Mouse (Mus musculus) lung, embryonic 16.5 days (tissue): ENCODE results near the gene Dnmbp. TPM values are rescaled to one million over a fixed set of nuclear protein-coding genes. Genes with fewer than 3 reads are reported as not detected.

Source experiments
- ATAC-seq: fragments of 200-750 bp; cut with Nextera tagmentation; 2 replicates; pipeline ENCODE4 v1.8.0; 2017; ENCODE audit warnings: low read depth, mild to moderate bottlenecking, moderate library complexity
- H3K27ac ChIP-seq: fragments of 300-500 bp; sonication (generic); 2 replicates; pipeline ENCODE4 v1.5.1; 2014; ENCODE audit warnings: mild to moderate bottlenecking, control low read depth, low read length
- H3K27me3 ChIP-seq: fragments of 300-500 bp; sonication (generic); 2 replicates; pipeline ENCODE4 v1.6.1; 2014; ENCODE audit warnings: low read depth, low read length, mixed read lengths; ENCODE audit not compliant: control insufficient read depth, insufficient read depth
- H3K36me3 ChIP-seq: fragments of 300-500 bp; sonication (generic); 2 replicates; pipeline ENCODE4 v1.6.1; 2014; ENCODE audit warnings: low read length; ENCODE audit not compliant: control insufficient read depth, insufficient read depth
- H3K4me1 ChIP-seq: fragments of 300-500 bp; sonication (generic); replicated peaks from 2 replicates; pipeline ENCODE4 v1.6.1; 2014; ENCODE audit warnings: low read length, mixed read lengths; ENCODE audit not compliant: control insufficient read depth, insufficient read depth
- H3K4me2 ChIP-seq: fragments of 300-500 bp; sonication (generic); 2 replicates; pipeline ENCODE4 v1.6.1; 2014; ENCODE audit warnings: low read depth, low read length, control low read depth
- H3K4me3 ChIP-seq: fragments of 300-500 bp; sonication (generic); 2 replicates; pipeline ENCODE4 v1.5.1; 2014; ENCODE audit warnings: mild to moderate bottlenecking, low read length, control low read depth
- H3K9ac ChIP-seq: fragments of 300-500 bp; sonication (generic); 2 replicates; pipeline ENCODE4 v1.6.1; 2014; ENCODE audit warnings: low read length, control low read depth
- H3K9me3 ChIP-seq: fragments of 300-500 bp; sonication (generic); 2 replicates; pipeline ENCODE4 v1.6.1; 2016; ENCODE audit warnings: low read length; ENCODE audit not compliant: control insufficient read depth
- WGBS: fragments of 180-500 bp; shearing (Covaris S2); extraction: QIAGEN DNeasy Blood & Tissue Kit; methylation state at CpG from one replicate; pipeline ENCODE4 v1.1.7; 2014; 5-methylcytosine and 5-hydroxymethylcytosine counted together
- polyA plus RNA-seq: library from polyadenylated mRNA; unstranded; fragments of >200 nt; fragmentation: Nextera tagmentation; extraction: Ambion mirVana; gene quantifications from 2 replicates; pipeline ENCODE4 v1.2.1, GENCODE M21; 2015

The Dnmbp gene
- polyA plus RNA-seq, 1 experiment from 2014 or later = 22.1 TPM

DNA sequence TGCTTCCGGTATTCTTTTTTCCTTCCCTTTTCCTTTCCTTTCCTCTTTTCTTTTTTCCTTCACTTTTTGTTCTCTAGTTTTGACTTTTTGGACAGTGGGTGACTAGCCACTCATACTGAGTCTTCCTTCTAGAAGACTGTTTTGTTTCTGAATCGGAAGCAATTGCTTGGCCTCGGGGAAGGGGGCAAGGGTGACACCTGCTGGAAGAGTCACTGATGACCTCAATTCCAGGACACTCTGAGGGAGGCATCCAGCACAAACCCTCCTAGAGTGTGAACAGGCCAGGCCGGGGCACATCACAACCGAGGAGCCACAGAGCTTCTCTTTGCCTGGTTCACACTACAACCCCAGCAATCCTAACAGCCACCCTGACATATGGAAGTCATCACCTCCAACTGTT lies 34.0 kb downstream of the Dnmbp start:
- no peak overlapping the region for H3K4me2 ChIP-seq
- ATAC-seq = peak; percentile 45; the same call in 1 of the 2 replicates
- no peak overlapping the region for H3K9ac ChIP-seq
- H3K27ac ChIP-seq = no peak overlapping the region
- H3K4me3 ChIP-seq = no peak overlapping the region
- H3K9me3 ChIP-seq = no peaks in the 10 kb centered on the region; the same call in 1 of the 2 replicates
- H3K4me1 ChIP-seq = 0 out of 2 replicates have a peak, but pooled peaks cover 3% of the 10 kb centered on the region
- H3K36me3 ChIP-seq = peaks cover 23% of the 10 kb centered on the region
- no peaks in the 10 kb centered on the region for H3K27me3 ChIP-seq
- WGBS = 41% methylated on average over 5 of the region's 5 CpGs

DNA sequence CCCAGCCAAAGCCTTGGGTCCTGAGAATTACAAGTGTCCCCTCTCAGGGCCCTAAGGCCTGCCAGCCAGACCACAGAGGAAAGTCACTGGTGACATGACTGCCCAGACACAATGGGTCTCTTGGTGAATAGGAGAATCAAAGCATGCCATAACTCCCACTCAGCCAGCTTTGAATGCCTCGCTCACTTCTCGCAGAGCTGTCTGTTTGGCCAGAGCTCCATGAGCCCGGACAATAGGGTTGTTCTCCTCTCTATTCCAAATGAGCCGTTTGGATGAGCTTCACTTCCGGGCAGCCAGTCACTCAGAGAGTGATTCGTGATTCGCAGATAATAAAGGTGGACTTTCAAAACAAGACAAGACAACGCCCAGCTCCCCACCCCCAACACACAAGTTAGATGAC lies 34.9 kb downstream of the Dnmbp start:
- WGBS = 66% methylated on average over 8 of the region's 8 CpGs
- Histone ChIP-seq H3K27me3 (no peaks in the 10 kb centered on the region), H3K36me3 (peaks cover 28% of the 10 kb centered on the region), H3K9ac (no peak overlapping the region), H3K4me3 (no peak overlapping the region), H3K9me3 (no peaks in the 10 kb centered on the region; the same call in 1 of the 2 replicates), H3K4me1 (0 out of 2 replicates have a peak, but pooled peaks cover 3% of the 10 kb centered on the region), H3K27ac (no peak overlapping the region), H3K4me2 (no peak overlapping the region)
- ATAC-seq = no peak

DNA sequence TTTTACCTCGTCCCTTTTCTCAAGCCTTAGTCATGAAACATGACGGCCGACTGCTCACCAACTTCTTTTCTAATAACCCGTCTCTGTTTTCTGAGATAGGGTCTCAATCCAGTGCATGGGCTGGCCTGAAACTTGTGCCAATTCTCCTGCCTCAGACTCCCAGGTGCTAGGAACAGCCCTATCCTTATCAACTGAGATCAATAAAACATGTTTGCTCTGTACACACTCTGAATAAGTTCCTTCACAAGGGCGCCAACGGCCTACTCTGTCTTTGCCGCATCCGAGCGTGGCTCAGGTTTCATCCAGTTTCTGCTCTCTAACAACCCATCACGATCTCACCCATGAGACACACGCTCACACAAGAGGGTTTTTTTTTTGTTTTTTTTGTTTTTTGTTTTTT lies 35.7 kb downstream of the Dnmbp start:
- ATAC-seq = peak; percentile 12; the same call in 1 of the 2 replicates
- peaks cover 35% of the 10 kb centered on the region for H3K36me3 ChIP-seq
- no peak overlapping the region for H3K4me3 ChIP-seq
- no peak overlapping the region for H3K27ac ChIP-seq
- H3K27me3 ChIP-seq = no peaks in the 10 kb centered on the region
- H3K4me2 ChIP-seq = no peak overlapping the region
- 57% methylated on average over 11 of the region's 11 CpGs for WGBS
- H3K4me1 ChIP-seq = 0 out of 2 replicates have a peak, but pooled peaks cover 3% of the 10 kb centered on the region
- no peak overlapping the region for H3K9ac ChIP-seq
- peaks cover 3% of the 10 kb centered on the region for H3K9me3 ChIP-seq

DNA sequence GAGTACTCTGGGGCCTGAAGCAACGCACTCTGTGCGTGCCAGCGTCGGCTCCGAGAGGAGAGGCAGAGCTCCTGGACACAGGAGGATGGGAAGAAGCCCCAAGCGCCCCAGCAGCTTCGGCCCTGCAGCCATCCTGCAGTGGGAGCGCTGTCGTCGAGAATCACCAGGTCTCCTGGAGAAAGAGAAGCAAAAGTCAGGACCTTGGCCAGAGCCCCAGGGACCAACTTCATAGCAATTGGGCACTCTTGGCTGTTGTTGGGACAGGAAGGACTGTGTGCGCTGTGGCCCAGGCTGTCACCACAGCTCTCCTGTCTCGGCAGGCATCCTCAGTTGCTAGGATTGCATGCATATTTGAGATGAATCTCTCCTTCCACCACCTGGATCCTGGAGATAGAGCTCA lies 37.1 kb downstream of the Dnmbp start:
- Histone ChIP-seq H3K9ac (no peak overlapping the region), H3K9me3 (peaks cover 3% of the 10 kb centered on the region), H3K27me3 (no peaks in the 10 kb centered on the region), H3K4me2 (no peak overlapping the region), H3K36me3 (peaks cover 31% of the 10 kb centered on the region), H3K4me1 (0 out of 2 replicates have a peak, but pooled peaks cover 3% of the 10 kb centered on the region), H3K4me3 (no peak overlapping the region), H3K27ac (no peak overlapping the region)
- no peak for ATAC-seq
- WGBS = 54% methylated on average over 12 of the region's 12 CpGs

DNA sequence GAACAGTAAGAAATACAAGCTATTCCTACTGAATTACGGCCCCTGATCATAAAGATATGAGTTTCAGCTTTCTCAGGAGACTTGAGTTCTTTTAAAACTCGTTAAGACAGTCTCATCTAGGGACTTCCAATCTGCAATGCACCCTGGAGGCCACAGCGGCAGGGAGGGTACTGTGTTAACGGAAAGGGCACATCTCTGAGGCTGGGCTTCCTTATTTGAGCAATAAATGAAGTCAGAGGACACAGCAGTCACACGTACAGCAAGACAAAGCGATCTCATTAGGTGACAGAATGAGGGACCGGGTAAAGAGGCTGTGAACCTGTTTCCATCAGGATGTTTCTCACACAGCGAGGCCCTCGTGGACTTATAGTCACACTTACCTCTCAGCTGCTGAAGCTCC lies 39.3 kb downstream of the Dnmbp start:
- Histone ChIP-seq H3K27ac (no peak overlapping the region), H3K4me3 (no peak overlapping the region), H3K4me1 (0 out of 2 replicates have a peak, but pooled peaks cover 3% of the 10 kb centered on the region), H3K9me3 (peaks cover 3% of the 10 kb centered on the region), H3K36me3 (peaks cover 26% of the 10 kb centered on the region), H3K4me2 (no peak overlapping the region), H3K9ac (no peak overlapping the region), H3K27me3 (no peaks in the 10 kb centered on the region)
- WGBS = 89% methylated on average over 9 of the region's 9 CpGs
- ATAC-seq = no peak

DNA sequence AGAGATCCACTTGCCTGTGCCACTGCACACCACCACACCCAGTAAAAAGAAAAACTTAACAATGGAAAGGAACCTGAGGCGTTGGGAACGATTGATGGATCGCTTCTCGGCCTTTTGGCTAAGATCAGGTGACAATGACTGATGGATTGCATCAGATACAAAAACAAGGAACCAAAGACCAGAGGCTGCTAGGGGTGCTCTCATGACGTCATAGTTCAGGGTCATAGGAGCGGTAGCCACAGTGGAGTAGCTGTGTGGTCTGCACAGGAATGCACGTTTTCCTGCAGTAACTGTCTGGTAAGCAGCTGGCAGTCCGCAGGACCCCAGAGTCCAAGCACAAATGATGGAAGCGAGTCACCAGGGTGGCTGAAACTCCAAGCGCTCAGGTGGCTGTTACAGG lies 41.4 kb downstream of the Dnmbp start:
- Histone ChIP-seq H3K36me3 (peaks cover 26% of the 10 kb centered on the region), H3K9ac (no peak overlapping the region), H3K9me3 (peaks cover 3% of the 10 kb centered on the region), H3K4me2 (no peak overlapping the region), H3K27ac (no peak overlapping the region), H3K4me3 (no peak overlapping the region), H3K27me3 (no peaks in the 10 kb centered on the region), H3K4me1 (peaks cover 7% of the 10 kb centered on the region; the same call in 1 of the 2 replicates)
- WGBS = 43% methylated on average over 10 of the region's 10 CpGs
- ATAC-seq = no peak

DNA sequence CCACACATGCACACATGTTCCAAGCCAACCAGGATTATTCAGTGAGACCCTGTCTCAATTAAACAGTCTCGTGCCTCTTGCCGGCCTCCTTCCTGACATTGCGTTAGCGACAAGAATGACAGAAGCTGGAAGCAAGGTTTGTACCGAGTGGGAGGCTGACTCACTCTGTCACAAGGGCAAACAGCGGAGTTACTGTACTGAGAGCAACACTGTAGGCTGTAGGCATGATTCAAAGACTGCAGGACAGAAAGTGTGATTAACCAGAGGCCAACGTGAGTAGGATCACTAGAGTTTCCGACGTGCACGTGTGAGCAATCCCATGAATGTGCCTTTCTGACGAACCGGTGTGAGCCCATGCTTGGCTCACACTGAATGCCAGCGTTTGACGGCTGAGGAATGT lies 43.5 kb downstream of the Dnmbp start:
- Histone ChIP-seq H3K9ac (no peak overlapping the region), H3K9me3 (peaks cover 3% of the 10 kb centered on the region), H3K36me3 (peaks cover 17% of the 10 kb centered on the region), H3K27me3 (no peaks in the 10 kb centered on the region), H3K4me2 (no peak overlapping the region), H3K27ac (no peak overlapping the region), H3K4me1 (peaks cover 7% of the 10 kb centered on the region; the same call in 1 of the 2 replicates), H3K4me3 (no peak overlapping the region)
- ATAC-seq = no peak
- WGBS = 74% methylated on average over 14 of the region's 14 CpGs

DNA sequence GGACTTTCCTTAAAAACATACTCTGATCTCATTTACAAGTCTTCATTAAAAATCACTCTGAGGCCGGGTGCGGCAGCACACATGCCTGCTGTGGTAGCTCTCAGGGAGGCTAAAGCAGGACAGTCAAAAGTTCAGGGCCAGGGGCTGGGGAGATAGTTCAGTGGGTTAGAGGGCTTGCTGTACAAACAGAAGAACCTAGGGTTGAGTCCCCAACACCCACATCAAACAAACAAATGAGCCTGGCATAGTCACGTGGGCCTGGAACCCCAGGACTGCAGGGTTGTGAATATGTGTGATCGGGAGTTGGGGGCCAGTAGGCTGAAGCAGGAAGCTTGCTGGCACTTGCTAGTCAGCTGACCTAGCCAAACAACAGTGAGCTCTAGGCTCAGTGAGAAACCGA lies 44.0 kb downstream of the Dnmbp start:
- Histone ChIP-seq H3K9me3 (peaks cover 3% of the 10 kb centered on the region), H3K27me3 (no peaks in the 10 kb centered on the region), H3K36me3 (peaks cover 12% of the 10 kb centered on the region), H3K27ac (no peak overlapping the region), H3K9ac (no peak overlapping the region), H3K4me1 (peaks cover 7% of the 10 kb centered on the region; the same call in 1 of the 2 replicates), H3K4me3 (no peak overlapping the region), H3K4me2 (no peak overlapping the region)
- WGBS = 86% methylated on average over 5 of the region's 5 CpGs
- no peak for ATAC-seq

DNA sequence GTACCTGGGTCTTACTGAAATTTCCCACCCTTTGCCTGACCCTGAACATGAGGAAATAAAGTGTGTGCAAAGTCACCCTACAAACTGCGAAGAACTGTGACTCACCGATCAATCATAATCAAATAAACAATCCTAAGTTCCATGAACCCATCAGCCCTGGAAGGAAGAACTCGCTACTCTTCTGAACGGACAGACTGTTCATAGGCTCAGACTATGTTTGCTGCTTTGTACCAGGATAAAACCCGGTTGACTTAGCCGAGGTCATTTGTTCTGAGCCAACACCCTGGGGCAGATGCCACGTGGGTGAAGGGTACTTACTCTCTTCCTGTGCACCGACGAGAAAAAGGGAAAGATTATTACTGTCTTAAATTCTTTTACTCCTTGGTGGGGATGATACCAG lies 45.2 kb downstream of the Dnmbp start:
- no peaks in the 10 kb centered on the region for H3K27me3 ChIP-seq
- H3K9me3 ChIP-seq = peaks cover 2% of the 10 kb centered on the region
- WGBS = 30% methylated on average over 9 of the region's 9 CpGs
- H3K4me1 ChIP-seq = peaks cover 9% of the 10 kb centered on the region; the same call in 1 of the 2 replicates
- peaks cover 4% of the 10 kb centered on the region; the same call in 1 of the 2 replicates for H3K36me3 ChIP-seq
- no peak for ATAC-seq
- no peak overlapping the region for H3K4me2 ChIP-seq
- no peak overlapping the region for H3K9ac ChIP-seq
- H3K4me3 ChIP-seq = no peak overlapping the region
- H3K27ac ChIP-seq = no peak overlapping the region
